Mouse (Mus musculus): Measurements from ENCODE around the gene Btnl9.
A peak's percentile ranks its signal among the peaks of the same experiment; 100 is the strongest.
"Not testable (repeated sequence)": the region's sequence is repeated elsewhere in the genome, so short reads cannot be mapped to it uniquely, and the experiment has no call there.

The Btnl9 gene

GRCm38 (mm10) chr11:49186955-49187488 is at the start of gene Btnl9:
TSS of gene Btnl9 (minus strand) at chr11:49187159.
- no peak for DNase-seq (ENCODE audit: low spot score)

GRCm38 (mm10) chr11:49235459-49236207 is 48.7 kb upstream of the Btnl9 start:
- DNase-seq (ENCODE audit: low spot score) = no peak

GRCm38 (mm10) chr11:49232781-49233180 is 45.8 kb upstream of the Btnl9 start:
- DNase-seq (ENCODE audit: low spot score) = no peak

GRCm38 (mm10) chr11:49224455-49224854 is 37.5 kb upstream of the Btnl9 start:
- DNase-seq (ENCODE audit: low spot score) = no peak

- no peak for DNase-seq (ENCODE audit: low spot score)
Measured at GRCm38 (mm10) chr11:49219271-49219670, 32.3 kb upstream of the Btnl9 start.

- DNase-seq (ENCODE audit: low spot score) = no peak
Measured at GRCm38 (mm10) chr11:49213505-49213904, 26.5 kb upstream of the Btnl9 start.

GRCm38 (mm10) chr11:49212577-49212976 is 25.6 kb upstream of the Btnl9 start:
- DNase-seq (ENCODE audit: low spot score) = no peak

- no peak for DNase-seq (ENCODE audit: low spot score)
Measured at GRCm38 (mm10) chr11:49207495-49207894, 20.5 kb upstream of the Btnl9 start.

GRCm38 (mm10) chr11:49205080-49205590 is 18.2 kb upstream of the Btnl9 start:
- DNase-seq (ENCODE audit: low spot score) = no peak

GRCm38 (mm10) chr11:49203771-49204497 is 17.0 kb upstream of the Btnl9 start:
- DNase-seq (ENCODE audit: low spot score) = peak; percentile 51

GRCm38 (mm10) chr11:49203129-49203768 is 16.3 kb upstream of the Btnl9 start, which contains the start of gene Zfp62:
TSS of gene Zfp62 (plus strand) at chr11:49203292.
- peak; percentile 94 for DNase-seq (ENCODE audit: low spot score)

- peak; percentile 40 for DNase-seq (ENCODE audit: low spot score)
Measured at GRCm38 (mm10) chr11:49202523-49203061, 15.6 kb upstream of the Btnl9 start.

- no peak for DNase-seq (ENCODE audit: low spot score)
Measured at GRCm38 (mm10) chr11:49202071-49202470, 15.1 kb upstream of the Btnl9 start.

GRCm38 (mm10) chr11:49201142-49201541 is 14.2 kb upstream of the Btnl9 start:
- DNase-seq (ENCODE audit: low spot score) = no peak

GRCm38 (mm10) chr11:49200666-49201065 is 13.7 kb upstream of the Btnl9 start:
- DNase-seq (ENCODE audit: low spot score) = no peak

GRCm38 (mm10) chr11:49195819-49196322 is 8.9 kb upstream of the Btnl9 start:
- no peak for DNase-seq (ENCODE audit: low spot score)

- not testable (repeated sequence) for DNase-seq (ENCODE audit: low spot score)
Measured at GRCm38 (mm10) chr11:49194771-49195170, 7.8 kb upstream of the Btnl9 start.

GRCm38 (mm10) chr11:49191083-49191482 is 4.1 kb upstream of the Btnl9 start:
- DNase-seq (ENCODE audit: low spot score) = no peak

- DNase-seq (ENCODE audit: low spot score) = peak; percentile 78
Measured at GRCm38 (mm10) chr11:49189737-49190136, 2.8 kb upstream of the Btnl9 start.

- no peak for DNase-seq (ENCODE audit: low spot score)
Measured at GRCm38 (mm10) chr11:49187701-49188100, 742 bp upstream of the Btnl9 start.

GRCm38 (mm10) chr11:49186452-49186851 is 507 bp downstream of the Btnl9 start:
- no peak for DNase-seq (ENCODE audit: low spot score)

- no peak for DNase-seq (ENCODE audit: low spot score)
Measured at GRCm38 (mm10) chr11:49183172-49183571, 3.8 kb downstream of the Btnl9 start.

All from testis, postnatal 10 days (tissue).